Mouse (Mus musculus) spleen, embryonic (tissue): ENCODE measurements around the gene Plekhm1.
"Not testable (repeated sequence)": the region's sequence is repeated elsewhere in the genome, so short reads cannot be mapped to it uniquely, and the experiment has no call there.

ENCODE experiments used
- CTCF ChIA-PET: fragments of 350-600 bp; sonication (Branson Sonifier 250); formaldehyde crosslinking; loops from one replicate; lab custom pipeline; 2022; lab: Charles Lee

Gene Plekhm1

GRCm38 (mm10) chr11:103411981-103412949, at the start of gene Plekhm1:
TSS of gene Plekhm1 (minus strand) at chr11:103412687.
- CTCF ChIA-PET = interaction anchor here (0.6 to 1.2 kb wide), 2 partner anchors 12 to 58 kb away, joined by 3 to 4 read pairs; no protein-coding TSS in a partner anchor

- CTCF ChIA-PET = not testable (repeated sequence)
Measured at GRCm38 (mm10) chr11:103451105-103451504, 38.6 kb upstream of the Plekhm1 start.

GRCm38 (mm10) chr11:103449721-103450120, 37.2 kb upstream of the Plekhm1 start:
- CTCF ChIA-PET = not testable (repeated sequence)

GRCm38 (mm10) chr11:103443678-103444077, 31.2 kb upstream of the Plekhm1 start:
- CTCF ChIA-PET = no interaction called here

GRCm38 (mm10) chr11:103436282-103436681, 23.8 kb upstream of the Plekhm1 start:
- CTCF ChIA-PET = no interaction called here

- CTCF ChIA-PET = no interaction called here
Measured at GRCm38 (mm10) chr11:103425031-103425430, 12.5 kb upstream of the Plekhm1 start.

GRCm38 (mm10) chr11:103419667-103420066, 7.2 kb upstream of the Plekhm1 start:
- CTCF ChIA-PET = interaction anchor here (0.6 to 0.7 kb wide), 2 partner anchors 8 to 22 kb away, joined by 3 read pairs; no protein-coding TSS in a partner anchor

- CTCF ChIA-PET = interaction anchor here (0.6 to 0.7 kb wide), 2 partner anchors 8 to 22 kb away, joined by 3 read pairs; no protein-coding TSS in a partner anchor
Measured at GRCm38 (mm10) chr11:103419226-103419625, 6.7 kb upstream of the Plekhm1 start.

- CTCF ChIA-PET = interaction anchor here (0.7 kb wide), 1 partner anchor 154 kb away, joined by 3 read pairs; no protein-coding TSS in a partner anchor
Measured at GRCm38 (mm10) chr11:103413516-103413915, 1.0 kb upstream of the Plekhm1 start.

- CTCF ChIA-PET = interaction anchor here (0.6 kb wide), 1 partner anchor 58 kb away, joined by 3 read pairs; no protein-coding TSS in a partner anchor
Measured at GRCm38 (mm10) chr11:103412950-103413423, 500 bp upstream of the Plekhm1 start.

- CTCF ChIA-PET = interaction anchor here (0.6 to 1.2 kb wide), 3 partner anchors 8 to 136 kb away, joined by 3 to 4 read pairs (median 3); no protein-coding TSS in a partner anchor
Measured at GRCm38 (mm10) chr11:103411301-103411700, 1.2 kb downstream of the Plekhm1 start.

- CTCF ChIA-PET = interaction anchor here (0.5 kb wide), 1 partner anchor 50 kb away, joined by 3 read pairs; no protein-coding TSS in a partner anchor
Measured at GRCm38 (mm10) chr11:103408880-103409279, 3.6 kb downstream of the Plekhm1 start.

- CTCF ChIA-PET = not testable (repeated sequence)
Measured at GRCm38 (mm10) chr11:103407136-103407535, 5.4 kb downstream of the Plekhm1 start.

- CTCF ChIA-PET = no interaction called here
Measured at GRCm38 (mm10) chr11:103406551-103406950, 5.9 kb downstream of the Plekhm1 start.

- CTCF ChIA-PET = no interaction called here
Measured at GRCm38 (mm10) chr11:103405814-103406213, 6.7 kb downstream of the Plekhm1 start.

GRCm38 (mm10) chr11:103404618-103405017, 7.9 kb downstream of the Plekhm1 start:
- CTCF ChIA-PET = interaction anchor here (0.5 kb wide), 1 partner anchor 55 kb away, joined by 5 read pairs; no protein-coding TSS in a partner anchor

- CTCF ChIA-PET = interaction anchor here (0.9 kb wide), 1 partner anchor 42 kb away, joined by 3 read pairs; no protein-coding TSS in a partner anchor
Measured at GRCm38 (mm10) chr11:103403776-103404175, 8.7 kb downstream of the Plekhm1 start.

GRCm38 (mm10) chr11:103402738-103403137, 9.7 kb downstream of the Plekhm1 start:
- CTCF ChIA-PET = no interaction called here

GRCm38 (mm10) chr11:103402198-103402597, 10.3 kb downstream of the Plekhm1 start:
- CTCF ChIA-PET = interaction anchor here (0.7 kb wide), 1 partner anchor 27 kb away, joined by 4 read pairs; no protein-coding TSS in a partner anchor

GRCm38 (mm10) chr11:103399986-103400385, 12.5 kb downstream of the Plekhm1 start:
- CTCF ChIA-PET = interaction anchor here (1.6 kb wide), 1 partner anchor 11 kb away, joined by 4 read pairs; no protein-coding TSS in a partner anchor

GRCm38 (mm10) chr11:103399050-103399449, 13.4 kb downstream of the Plekhm1 start:
- CTCF ChIA-PET = no interaction called here

GRCm38 (mm10) chr11:103396682-103397081, 15.8 kb downstream of the Plekhm1 start:
- CTCF ChIA-PET = no interaction called here
